Mouse (Mus musculus) ES-Bruce4 (cell line): ENCODE results near the gene Kdelr2.

ENCODE experiments used
- CTCF ChIP-seq: IDR thresholded peaks from one replicate; pipeline ENCODE4 v1.8.1; 2011; ENCODE audit warnings: low read depth, low read length
- EP300 ChIP-seq: IDR thresholded peaks from 2 replicates; pipeline ENCODE4 v1.6.1; 2011; ENCODE audit warnings: low read depth, low read length; ENCODE audit not compliant: insufficient read depth
- POLR2A ChIP-seq: IDR thresholded peaks from one replicate; pipeline ENCODE4 v1.8.1; 2011; ENCODE audit warnings: low read length; ENCODE audit not compliant: insufficient read depth

- no peak for TF ChIP-seq POLR2A
- TF ChIP-seq EP300 = no peak
- TF ChIP-seq CTCF = peak; percentile 64
Observed at GRCm38 (mm10) chr5:143423899-143424519, 20.4 kb downstream of the Kdelr2 start.
